Mouse (Mus musculus) forebrain, postnatal 0 days (tissue): ENCODE data around the gene P2rx1. TPM values are rescaled to one million over a fixed set of nuclear protein-coding genes. Genes with fewer than 3 reads are reported as not detected.

Experiments
- ATAC-seq: fragments of 200-750 bp; cut with Nextera tagmentation; 2 replicates; pipeline ENCODE4 v1.8.0; 2017; ENCODE audit warnings: mild to moderate bottlenecking, moderate library complexity
- DNase-seq: peaks from one replicate; pipeline ENCODE4 v3.0.0-alpha.2; 2015
- H3K27ac ChIP-seq: fragments of 300-500 bp; sonication (generic); 2 replicates; pipeline ENCODE4 v1.5.1; 2014; ENCODE audit warnings: low read depth, mild to moderate bottlenecking, antibody characterized with exemption, low read length, moderate library complexity, mixed read lengths
- H3K27me3 ChIP-seq: fragments of 300-500 bp; sonication (generic); 2 replicates; pipeline ENCODE4 v1.6.1; 2014; ENCODE audit warnings: mild to moderate bottlenecking, low read length, mixed read lengths; ENCODE audit not compliant: insufficient read depth
- H3K36me3 ChIP-seq: fragments of 300-500 bp; sonication (generic); 2 replicates; pipeline ENCODE4 v1.6.1; 2014; ENCODE audit warnings: mild to moderate bottlenecking, moderate library complexity; ENCODE audit not compliant: insufficient read depth
- H3K4me1 ChIP-seq: fragments of 300-500 bp; sonication (generic); 2 replicates; pipeline ENCODE4 v1.6.1; 2014; ENCODE audit warnings: antibody characterized with exemption; ENCODE audit not compliant: insufficient read depth
- H3K4me2 ChIP-seq: fragments of 300-500 bp; sonication (generic); 2 replicates; pipeline ENCODE4 v1.6.1; 2014; ENCODE audit warnings: low read depth, mild to moderate bottlenecking, moderate library complexity
- H3K4me3 ChIP-seq: fragments of 300-500 bp; sonication (generic); 2 replicates; pipeline ENCODE4 v1.5.1; 2014; ENCODE audit warnings: low read depth, low read length, mixed read lengths
- H3K9ac ChIP-seq: fragments of 300-500 bp; sonication (generic); 2 replicates; pipeline ENCODE4 v1.6.1; 2014; ENCODE audit warnings: mild to moderate bottlenecking
- H3K9me3 ChIP-seq: fragments of 300-500 bp; sonication (generic); 2 replicates; pipeline ENCODE4 v1.6.1; 2016; ENCODE audit warnings: low read length
- CTCF ChIP-seq: sonication (generic); IDR thresholded peaks from 2 replicates; pipeline ENCODE4 v1.5.1; 2016; ENCODE audit warnings: antibody characterized with exemption, control low read depth, low read depth
- WGBS: fragments of 180-500 bp; shearing (Covaris S2); extraction: QIAGEN DNeasy Blood & Tissue Kit; methylation state at CpG from one replicate; pipeline ENCODE4 v1.1.7; 2014; 5-methylcytosine and 5-hydroxymethylcytosine counted together
- polyA plus RNA-seq: library from polyadenylated mRNA; unstranded; fragments of >200 nt; fragmentation: Nextera tagmentation; extraction: Ambion mirVana; gene quantifications from 2 replicates; pipeline ENCODE4 v1.2.1, GENCODE M21; 2015
- total RNA-seq: library from RNA; depleted of rRNA; stranded (reverse); fragments of >200 nt; gene quantifications from 2 replicates; pipeline ENCODE4 v1.2.3, GENCODE M21; 2014

The P2rx1 gene
- total and polyA plus RNA-seq, 2 experiments from 2014 or later: 0.25 to 2.0 TPM

DNA sequence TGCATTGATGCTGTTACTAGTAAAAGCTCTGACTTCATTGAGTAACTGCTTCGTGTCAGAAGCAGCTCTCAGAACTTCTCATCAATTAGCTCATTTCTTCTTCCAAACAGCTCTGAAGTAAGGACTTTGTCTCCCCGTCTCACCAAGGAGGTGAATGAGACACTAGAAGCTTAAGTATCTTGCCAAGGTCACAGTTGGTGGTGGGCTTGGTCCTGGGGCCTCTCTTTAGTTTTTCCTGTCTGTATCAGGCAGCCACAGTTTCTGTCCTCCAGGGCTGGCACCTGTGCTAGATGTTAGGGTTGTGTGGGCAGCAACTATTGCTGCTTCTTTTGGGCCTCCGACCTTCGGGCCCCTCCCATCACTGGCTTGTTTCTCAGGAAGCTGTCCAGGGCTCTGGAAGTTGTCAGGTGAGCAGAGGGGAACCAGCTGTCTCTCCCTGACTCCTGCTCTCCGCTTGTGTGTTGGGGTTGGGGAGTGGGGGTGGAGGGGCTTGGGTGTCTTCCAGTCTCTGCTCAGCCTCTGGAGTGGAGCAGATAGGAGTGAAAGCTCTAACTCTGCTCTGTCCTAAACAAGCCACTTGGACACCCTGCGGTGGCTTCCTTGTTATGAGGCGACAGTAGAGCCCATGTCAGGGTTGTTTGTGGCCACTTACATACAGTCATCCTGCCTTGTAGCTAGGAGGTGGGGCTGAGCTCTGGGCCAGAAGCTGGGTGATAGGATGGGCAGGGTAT lies 35.7 kb upstream of the P2rx1 start:
- Histone ChIP-seq H3K27me3 (peaks cover 32% of the 10 kb centered on the region), H3K9ac (no peak overlapping the region), H3K4me1 (no peaks in the 10 kb centered on the region), H3K4me3 (no peak overlapping the region), H3K9me3 (no peaks in the 10 kb centered on the region), H3K27ac (no peak overlapping the region), H3K4me2 (no peak overlapping the region), H3K36me3 (no peaks in the 10 kb centered on the region)
- no peak for DNase-seq
- ATAC-seq: no peak
- whole genome bisulfite sequencing: 57% methylated on average over 7 of the region's 7 CpGs
- TF ChIP-seq CTCF: no peak

DNA sequence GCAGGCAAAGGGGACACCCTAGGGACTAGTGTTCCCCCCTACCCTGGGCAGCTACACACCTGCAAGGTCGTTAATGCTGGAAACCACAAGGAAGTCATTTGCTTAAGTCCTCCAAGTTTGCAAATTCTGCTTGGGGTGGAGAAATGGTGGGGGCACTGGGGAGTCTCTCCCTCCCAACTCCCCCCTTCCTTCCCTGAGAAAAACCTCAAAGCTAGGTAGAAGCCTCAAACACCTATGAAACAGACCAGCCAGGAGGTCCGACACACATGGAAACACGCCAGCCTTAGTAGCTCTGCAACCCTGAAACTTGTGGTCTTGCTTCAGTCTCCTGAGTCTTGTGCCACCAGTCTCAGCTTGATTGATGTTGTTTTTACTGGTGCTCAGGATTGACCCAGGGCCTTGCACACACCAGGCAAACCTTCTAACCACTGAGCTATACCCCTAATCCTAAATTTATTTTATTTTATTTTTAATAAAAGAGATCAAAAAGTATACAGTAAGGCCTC lies 35.1 kb upstream of the P2rx1 start:
- Histone ChIP-seq H3K4me1 (no peaks in the 10 kb centered on the region), H3K27me3 (peaks cover 31% of the 10 kb centered on the region), H3K9me3 (no peaks in the 10 kb centered on the region), H3K27ac (no peak overlapping the region), H3K4me2 (no peak overlapping the region), H3K4me3 (no peak overlapping the region), H3K36me3 (no peaks in the 10 kb centered on the region), H3K9ac (no peak overlapping the region)
- WGBS: 71% methylated on average over 3 of the region's 3 CpGs
- ATAC-seq (no peak), DNase-seq (no peak)
- TF ChIP-seq CTCF: no peak

DNA sequence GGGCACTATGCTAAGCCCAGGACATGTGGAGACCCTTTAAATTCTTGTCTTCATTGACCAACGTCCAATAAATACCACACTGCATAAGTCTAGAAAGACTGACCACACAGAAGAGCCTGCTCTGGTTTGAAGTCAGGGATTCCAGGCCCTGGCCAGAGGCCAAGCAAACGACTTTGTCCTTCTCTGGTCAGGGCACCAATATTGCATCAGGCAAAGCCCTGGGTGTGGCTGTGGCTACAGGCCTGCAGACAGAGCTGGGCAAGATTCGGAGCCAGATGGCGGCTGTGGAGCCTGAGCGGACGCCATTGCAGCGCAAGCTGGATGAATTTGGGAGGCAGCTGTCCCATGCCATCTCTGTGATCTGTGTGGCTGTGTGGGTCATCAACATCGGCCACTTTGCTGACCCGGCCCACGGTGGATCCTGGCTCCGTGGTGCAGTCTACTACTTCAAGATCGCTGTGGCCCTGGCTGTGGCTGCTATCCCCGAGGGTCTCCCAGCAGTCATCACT lies 23.9 kb upstream of the P2rx1 start:
- ATAC-seq (no peak), DNase-seq (no peak)
- H3K27me3 ChIP-seq: no peaks in the 10 kb centered on the region
- no peak overlapping the region for H3K4me2 ChIP-seq
- no peak overlapping the region for H3K27ac ChIP-seq
- H3K9ac ChIP-seq: no peak overlapping the region
- H3K9me3 ChIP-seq: no peaks in the 10 kb centered on the region
- TF ChIP-seq CTCF: no peak
- no peaks in the 10 kb centered on the region for H3K4me1 ChIP-seq
- H3K4me3 ChIP-seq: no peak overlapping the region
- H3K36me3 ChIP-seq: no peaks in the 10 kb centered on the region
- 85% methylated on average over 13 of the region's 13 CpGs for WGBS

DNA sequence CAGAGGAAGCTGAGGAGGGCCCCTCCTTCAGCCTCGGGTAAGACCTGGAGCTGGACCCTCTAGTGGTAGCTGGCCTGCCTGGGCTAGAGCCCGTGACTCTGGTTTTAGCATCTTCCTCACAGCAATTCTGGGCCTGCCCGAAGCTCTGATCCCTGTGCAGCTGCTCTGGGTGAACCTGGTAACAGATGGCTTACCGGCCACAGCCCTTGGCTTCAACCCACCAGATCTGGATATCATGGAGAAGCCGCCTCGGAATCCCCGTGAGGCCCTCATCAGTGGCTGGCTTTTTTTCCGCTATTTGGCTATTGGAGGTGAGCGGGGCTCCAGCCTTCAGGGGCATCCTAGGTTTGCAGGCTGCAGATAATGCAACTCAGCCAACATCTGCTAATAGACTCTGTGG lies 16.4 kb upstream of the P2rx1 start:
- TF ChIP-seq CTCF: no peak
- no peaks in the 10 kb centered on the region for H3K27me3 ChIP-seq
- no peaks in the 10 kb centered on the region for H3K4me1 ChIP-seq
- no peak overlapping the region for H3K4me2 ChIP-seq
- H3K36me3 ChIP-seq: no peaks in the 10 kb centered on the region
- ATAC-seq: no peak
- no peak overlapping the region for H3K27ac ChIP-seq
- 83% methylated on average over 9 of the region's 9 CpGs for WGBS
- no peaks in the 10 kb centered on the region for H3K9me3 ChIP-seq
- H3K9ac ChIP-seq: no peak overlapping the region
- H3K4me3 ChIP-seq: no peak overlapping the region
- no peak for DNase-seq

DNA sequence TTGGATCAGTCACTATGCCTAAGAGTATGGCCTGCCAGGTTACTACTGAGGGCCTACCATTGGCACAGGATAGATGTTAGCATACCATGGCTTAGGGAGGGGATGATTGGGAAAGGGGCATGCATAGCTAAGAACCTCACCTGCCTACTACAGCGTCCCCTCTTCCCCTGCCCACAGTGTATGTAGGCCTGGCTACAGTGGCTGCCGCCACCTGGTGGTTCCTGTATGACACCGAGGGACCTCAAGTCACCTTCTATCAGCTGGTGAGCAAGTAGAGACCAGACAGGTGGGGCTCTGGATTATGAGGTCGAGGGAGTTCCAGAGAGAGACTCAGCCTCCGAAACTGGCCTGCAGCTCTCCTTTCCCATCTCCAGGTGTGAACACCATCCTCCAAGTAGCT lies 15.6 kb upstream of the P2rx1 start:
- no peaks in the 10 kb centered on the region for H3K9me3 ChIP-seq
- no peak overlapping the region for H3K27ac ChIP-seq
- peak; percentile 43 for TF ChIP-seq CTCF
- no peaks in the 10 kb centered on the region for H3K27me3 ChIP-seq
- H3K36me3 ChIP-seq: no peaks in the 10 kb centered on the region
- no peak for ATAC-seq
- no peak overlapping the region for H3K4me3 ChIP-seq
- H3K9ac ChIP-seq: no peak overlapping the region
- H3K4me1 ChIP-seq: no peaks in the 10 kb centered on the region
- no peak for DNase-seq
- WGBS: 49% methylated on average over 5 of the region's 5 CpGs
- H3K4me2 ChIP-seq: no peak overlapping the region

DNA sequence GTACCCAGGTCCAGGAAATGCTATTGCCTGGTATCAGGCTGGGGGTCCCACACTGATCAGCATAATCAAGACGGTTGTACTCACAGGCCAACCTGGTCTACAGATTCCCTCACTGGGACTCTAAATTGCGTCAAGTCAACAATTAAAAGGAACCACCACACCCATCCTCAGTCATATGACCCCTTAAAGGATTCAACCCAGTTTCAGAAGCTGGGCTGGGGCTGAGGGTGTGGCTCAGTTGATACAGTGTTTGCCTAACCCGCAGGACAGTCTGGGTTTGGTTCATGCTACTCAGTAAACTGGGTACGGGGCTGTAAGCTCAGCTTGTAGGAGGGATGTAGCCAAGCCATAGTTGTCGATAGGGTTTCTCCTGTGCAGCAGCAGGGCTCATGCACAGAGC lies 12.2 kb upstream of the P2rx1 start:
- Histone ChIP-seq H3K4me1 (no peaks in the 10 kb centered on the region), H3K4me3 (no peak overlapping the region), H3K9ac (no peak overlapping the region), H3K27me3 (no peaks in the 10 kb centered on the region), H3K4me2 (no peak overlapping the region), H3K9me3 (no peaks in the 10 kb centered on the region), H3K36me3 (no peaks in the 10 kb centered on the region), H3K27ac (no peak overlapping the region)
- no peak for DNase-seq
- 79% methylated on average over 5 of the region's 5 CpGs for WGBS
- no peak for ATAC-seq
- TF ChIP-seq CTCF: no peak

DNA sequence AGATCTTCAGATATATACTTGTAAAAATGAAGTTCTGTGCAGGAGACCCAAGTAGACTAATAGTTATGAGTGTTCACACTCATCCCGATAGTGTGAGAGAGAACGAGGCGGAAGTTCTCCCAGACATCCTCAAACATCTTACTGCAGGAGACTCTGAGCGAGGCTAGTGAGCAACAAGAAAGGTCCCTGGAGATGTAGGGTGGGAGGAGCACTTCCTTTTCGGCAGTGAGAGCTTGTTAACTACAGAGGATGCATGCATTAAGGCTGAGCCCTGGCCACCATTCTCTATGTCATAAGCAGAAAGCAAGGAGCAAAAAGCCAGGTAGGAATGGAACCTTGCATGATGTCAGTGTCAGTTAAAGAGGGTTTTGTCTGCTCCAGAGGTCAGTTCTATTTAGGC lies 11.7 kb upstream of the P2rx1 start:
- DNase-seq: no peak
- no peaks in the 10 kb centered on the region for H3K9me3 ChIP-seq
- ATAC-seq: no peak
- no peaks in the 10 kb centered on the region for H3K36me3 ChIP-seq
- no peak for TF ChIP-seq CTCF
- no peak overlapping the region for H3K4me3 ChIP-seq
- no peak overlapping the region for H3K27ac ChIP-seq
- no peaks in the 10 kb centered on the region for H3K27me3 ChIP-seq
- no peak overlapping the region for H3K9ac ChIP-seq
- no peak overlapping the region for H3K4me2 ChIP-seq
- WGBS: 77% methylated on average over 5 of the region's 5 CpGs
- no peaks in the 10 kb centered on the region for H3K4me1 ChIP-seq
